Mouse (Mus musculus) CH12.LX (cell line): ENCODE measurements around the gene Gli3. TPM values are rescaled to one million over a fixed set of nuclear protein-coding genes. Genes with fewer than 3 reads are reported as not detected.

Source experiments
- DNase-seq: peaks from one replicate; pipeline ENCODE4 v3.0.0-alpha.2; 2013; ENCODE audit errors: extremely low read depth
- H3K27ac ChIP-seq: 2 replicates; pipeline ENCODE4 v1.5.1; 2012; ENCODE audit warnings: low read depth, mild to moderate bottlenecking, control low read depth, moderate library complexity; ENCODE audit not compliant: insufficient read depth
- H3K27me3 ChIP-seq: replicated peaks from 2 replicates; pipeline ENCODE3; 2012; ENCODE audit warnings: inconsistent platforms
- H3K36me3 ChIP-seq, 2 experiments: replicated peaks in 1 of 2; 2 replicates each; pipeline versions ENCODE3 to v1.6.1; 2012; ENCODE audit warnings: inconsistent platforms in 1 of 2, low read length in 1 of 2, mild to moderate bottlenecking in 1 of 2, mixed read lengths in 1 of 2, moderate library complexity in 1 of 2; ENCODE audit not compliant: control insufficient read depth in 1 of 2, insufficient read depth in 1 of 2
- H3K4me1 ChIP-seq, 2 experiments: 2 replicates each; pipeline ENCODE4 v1.6.1; 2012; ENCODE audit warnings: inconsistent platforms in 1 of 2, moderate library complexity in 1 of 2; ENCODE audit not compliant: insufficient read depth in 2 of 2, control insufficient read depth in 1 of 2
- H3K4me2 ChIP-seq: 2 replicates; pipeline ENCODE4 v1.6.1; 2012; ENCODE audit warnings: low read depth, mild to moderate bottlenecking, control low read depth; ENCODE audit not compliant: poor library complexity, insufficient read depth, severe bottlenecking
- H3K4me3 ChIP-seq, 3 experiments: fragments of 150-350 bp in 1 of 3; sonication (generic) in 1 of 3; replicated peaks in 1 of 3; 2 replicates each; pipeline versions ENCODE3 to v1.5.1; 2011 to 2012; ENCODE audit warnings: low read depth in 2 of 3, low read length in 2 of 3, mild to moderate bottlenecking in 2 of 3, moderate library complexity in 2 of 3, control low read depth in 1 of 3, improper control_type of control experiment in 1 of 3, inconsistent platforms in 1 of 3, mixed read lengths in 1 of 3; ENCODE audit not compliant: poor library complexity in 1 of 3
- H3K79me2 ChIP-seq: replicated peaks from 2 replicates; pipeline ENCODE4 v1.6.1; 2012; ENCODE audit warnings: mild to moderate bottlenecking, moderate library complexity; ENCODE audit not compliant: control insufficient read depth, poor library complexity, insufficient read depth, severe bottlenecking; ENCODE audit errors: extremely low read depth
- H3K9ac ChIP-seq: 2 replicates; pipeline ENCODE4 v1.6.1; 2012; ENCODE audit warnings: low read depth, mild to moderate bottlenecking, control low read depth, moderate library complexity; ENCODE audit not compliant: insufficient read depth
- H3K9me3 ChIP-seq: replicated peaks from 2 replicates; pipeline ENCODE3; 2012; ENCODE audit warnings: low read length, inconsistent platforms, mixed read lengths
- CHD2 ChIP-seq: IDR thresholded peaks from 2 replicates; pipeline ENCODE4 v1.6.1; 2011; ENCODE audit warnings: low read length, improper control_type of control experiment
- E2F4 ChIP-seq: IDR thresholded peaks from 2 replicates; pipeline ENCODE4 v1.6.1; 2011; ENCODE audit warnings: low read depth, low read length, improper control_type of control experiment; ENCODE audit not compliant: insufficient replicate concordance
- GABPA ChIP-seq: IDR thresholded peaks from 2 replicates; pipeline ENCODE4 v1.6.1; 2012; ENCODE audit warnings: low read depth, low read length, improper control_type of control experiment, inconsistent platforms; ENCODE audit not compliant: insufficient replicate concordance
- IRF4 ChIP-seq: IDR thresholded peaks from 2 replicates; pipeline ENCODE4 v1.6.1; 2014; ENCODE audit warnings: low read depth, mild to moderate bottlenecking, inconsistent platforms, low read length, improper control_type of control experiment
- KAT2A ChIP-seq: IDR thresholded peaks from 2 replicates; pipeline ENCODE4 v1.6.1; 2012; ENCODE audit warnings: low read length, improper control_type of control experiment, inconsistent platforms; ENCODE audit not compliant: insufficient replicate concordance
- MAX ChIP-seq: IDR thresholded peaks from 2 replicates; pipeline ENCODE4 v1.6.1; 2011; ENCODE audit warnings: low read length, improper control_type of control experiment
- MEF2A ChIP-seq: IDR thresholded peaks from 2 replicates; pipeline ENCODE4 v1.6.1; 2014; ENCODE audit warnings: low read depth, mild to moderate bottlenecking, inconsistent platforms, low read length, improper control_type of control experiment, borderline replicate concordance
- MXI1 ChIP-seq: IDR thresholded peaks from 2 replicates; pipeline ENCODE4 v1.6.1; 2011; ENCODE audit warnings: mild to moderate bottlenecking, low read depth, low read length, improper control_type of control experiment
- MYC ChIP-seq: IDR thresholded peaks from 2 replicates; pipeline ENCODE4 v1.6.1; 2011; ENCODE audit warnings: low read depth, mild to moderate bottlenecking, improper control_type of control experiment, low read length
- NELFE ChIP-seq: IDR thresholded peaks from 2 replicates; pipeline ENCODE4 v1.6.1; 2011; ENCODE audit warnings: low read depth, low read length, improper control_type of control experiment
- NRF1 ChIP-seq: IDR thresholded peaks from 2 replicates; pipeline ENCODE4 v1.6.1; 2014; ENCODE audit warnings: low read depth, mild to moderate bottlenecking, inconsistent platforms, low read length, improper control_type of control experiment, moderate library complexity
- PAX5 ChIP-seq: IDR thresholded peaks from 2 replicates; pipeline ENCODE4 v1.6.1; 2012; ENCODE audit warnings: low read length, inconsistent platforms, mixed read lengths
- POLR2A ChIP-seq: IDR thresholded peaks from 2 replicates; pipeline ENCODE4 v1.6.1; 2011; ENCODE audit warnings: low read depth, mild to moderate bottlenecking, improper control_type of control experiment, low read length
- SMC3 ChIP-seq: IDR thresholded peaks from 2 replicates; pipeline ENCODE4 v1.6.1; 2011; ENCODE audit warnings: low read depth, low read length, improper control_type of control experiment
- TBP ChIP-seq: conservative IDR thresholded peaks from 2 replicates; pipeline ENCODE4 v1.6.1; 2011; ENCODE audit warnings: low read depth, low read length, improper control_type of control experiment
- UBTF ChIP-seq: IDR thresholded peaks from 2 replicates; pipeline ENCODE4 v1.6.1; 2012; ENCODE audit warnings: low read depth, mild to moderate bottlenecking, inconsistent platforms, low read length, improper control_type of control experiment, moderate library complexity
- USF1 ChIP-seq: IDR thresholded peaks from 2 replicates; pipeline ENCODE4 v1.6.1; 2014; ENCODE audit warnings: low read depth, mild to moderate bottlenecking, inconsistent platforms, low read length, improper control_type of control experiment
- USF2 ChIP-seq: conservative IDR thresholded peaks from 2 replicates; pipeline ENCODE4 v1.6.1; 2011; ENCODE audit warnings: low read depth, low read length, improper control_type of control experiment
- ZC3H11A ChIP-seq: IDR thresholded peaks from 2 replicates; pipeline ENCODE4 v1.6.1; 2012; ENCODE audit warnings: low read depth, mild to moderate bottlenecking, inconsistent platforms, low read length, improper control_type of control experiment
- ZKSCAN1 ChIP-seq: IDR thresholded peaks from 2 replicates; pipeline ENCODE4 v1.6.1; 2012; ENCODE audit warnings: low read depth, inconsistent platforms, low read length, improper control_type of control experiment, borderline replicate concordance
- ZMIZ1 ChIP-seq: IDR thresholded peaks from 2 replicates; pipeline ENCODE4 v1.6.1; 2012; ENCODE audit warnings: low read depth, mild to moderate bottlenecking, inconsistent platforms, low read length, improper control_type of control experiment
- ZNF384 ChIP-seq: IDR thresholded peaks from 2 replicates; pipeline ENCODE4 v1.6.1; 2012; ENCODE audit warnings: low read depth, low read length, improper control_type of control experiment, inconsistent platforms
- dilution Hi-C: fragments of 300-500 bp; cut with MboI; formaldehyde crosslinking; loops from 2 replicates; pipeline ENCODE4 v1.14.3; 2020; ENCODE audit warnings: low sequenced_read_pairs; ENCODE audit not compliant: extremely low pct_unique_long_range_greater_than_20kb, extremely low pct_ligation_motif_present
- in situ Hi-C: fragments of 300-500 bp; cut with MboI; formaldehyde crosslinking; loops from 3 replicates; pipeline ENCODE4 v1.14.3; 2019; ENCODE audit warnings: low sequenced_read_pairs, low pct_ligation_motif_present, low pct_unique_long_range_greater_than_20kb, mixed read lengths
- polyA plus RNA-seq: library from polyadenylated mRNA; unstranded; fragments of >175 nt; gene quantifications from 2 replicates; pipeline ENCODE4 v1.2.1, GENCODE M21; 2012; ENCODE audit warnings: low read depth; ENCODE audit not compliant: insufficient read length
- total RNA-seq, 2 experiments: library from RNA; depleted of rRNA; stranded (reverse); fragments of 300-350 nt in 1 of 2; fragments of >200 nt in 1 of 2; gene quantifications; 2 replicates each; pipeline ENCODE4 v1.2.3; 2012 to 2014

The Gli3 gene
- total and polyA plus RNA-seq, 3 experiments = not detected

- DNase-seq = no peak
- Histone ChIP-seq H3K9ac (no peak overlapping the region), H3K4me1 (no peaks in the 10 kb centered on the region), H3K27ac (no peak overlapping the region), H3K27me3 (no peaks in the 10 kb centered on the region), H3K9me3 (no peaks in the 10 kb centered on the region), H3K4me3 (no peak overlapping the region), H3K79me2 (no peaks in the 10 kb centered on the region), H3K36me3 (no peaks in the 10 kb centered on the region), H3K4me2 (no peak overlapping the region)
- in situ Hi-C loops (no loop called here), dilution Hi-C loops (no loop called here)
- TF ChIP-seq KAT2A (no peak), USF2 (no peak), MXI1 (no peak), TBP (no peak), MAX (no peak), ZC3H11A (no peak), UBTF (no peak), E2F4 (no peak), ZMIZ1 (no peak)
These were observed 125.5 kb downstream of the Gli3 start for GRCm38 (mm10) chr13:15588278-15589272.

GRCm38 (mm10) chr13:15590326-15590933 is 127.4 kb downstream of the Gli3 start:
- dilution Hi-C loops (no loop called here), in situ Hi-C loops (no loop called here)
- no peak overlapping the region for H3K4me3 ChIP-seq
- H3K27me3 ChIP-seq = no peaks in the 10 kb centered on the region
- no peaks in the 10 kb centered on the region for H3K79me2 ChIP-seq
- no peak for TF ChIP-seq ZNF384
- no peak for TF ChIP-seq GABPA
- TF ChIP-seq ZKSCAN1 = no peak
- no peak for TF ChIP-seq POLR2A
- TF ChIP-seq NELFE = no peak
- no peak for TF ChIP-seq IRF4
- TF ChIP-seq MEF2A = no peak
- TF ChIP-seq NRF1 = no peak
- no peak for TF ChIP-seq ZMIZ1
- no peak for TF ChIP-seq CHD2
- TF ChIP-seq USF1 = no peak
- TF ChIP-seq KAT2A = no peak
- TF ChIP-seq MYC = no peak
- TF ChIP-seq USF2 = no peak
- TF ChIP-seq PAX5 = no peak
- TF ChIP-seq SMC3 = no peak
- no peak overlapping the region for H3K9ac ChIP-seq
- H3K4me1 ChIP-seq = no peaks in the 10 kb centered on the region
- H3K36me3 ChIP-seq = no peaks in the 10 kb centered on the region
- H3K4me2 ChIP-seq = no peak overlapping the region
- H3K9me3 ChIP-seq = no peaks in the 10 kb centered on the region
- no peak overlapping the region for H3K27ac ChIP-seq
- no peak for DNase-seq
